Mouse (Mus musculus) forebrain, embryonic 13.5 days (tissue): ENCODE measurements around the gene Slc37a2. TPM values are rescaled to one million over a fixed set of nuclear protein-coding genes. Genes with fewer than 3 reads are reported as not detected.
"Not testable (repeated sequence)": the region's sequence is repeated elsewhere in the genome, so short reads cannot be mapped to it uniquely, and the experiment has no call there.

ENCODE experiments used
- ATAC-seq: fragments of 200-750 bp; cut with Nextera tagmentation; 2 replicates; pipeline ENCODE4 v1.8.0; 2017
- H3K27ac ChIP-seq: fragments of 300-500 bp; sonication (generic); 2 replicates; pipeline ENCODE4 v1.5.1; 2015; ENCODE audit warnings: inconsistent platforms, mild to moderate bottlenecking, moderate library complexity
- H3K27me3 ChIP-seq: fragments of 300-500 bp; sonication (generic); 2 replicates; pipeline ENCODE4 v1.6.1; 2015; ENCODE audit warnings: mild to moderate bottlenecking, inconsistent platforms
- H3K36me3 ChIP-seq: fragments of 300-500 bp; sonication (generic); 2 replicates; pipeline ENCODE4 v1.6.1; 2015; ENCODE audit warnings: mild to moderate bottlenecking, inconsistent platforms; ENCODE audit not compliant: poor library complexity, severe bottlenecking
- H3K4me1 ChIP-seq: fragments of 300-500 bp; sonication (generic); 2 replicates; pipeline ENCODE4 v1.6.1; 2015; ENCODE audit warnings: inconsistent platforms
- H3K4me2 ChIP-seq: fragments of 300-500 bp; sonication (generic); 2 replicates; pipeline ENCODE4 v1.6.1; 2015; ENCODE audit warnings: inconsistent platforms, mild to moderate bottlenecking, moderate library complexity
- H3K4me3 ChIP-seq: fragments of 300-500 bp; sonication (generic); 2 replicates; pipeline ENCODE4 v1.5.1; 2015; ENCODE audit warnings: mild to moderate bottlenecking, inconsistent platforms
- H3K9ac ChIP-seq: fragments of 300-500 bp; sonication (generic); 2 replicates; pipeline ENCODE4 v1.6.1; 2015; ENCODE audit warnings: mild to moderate bottlenecking, inconsistent platforms
- H3K9me3 ChIP-seq: fragments of 300-500 bp; sonication (generic); replicated peaks from 2 replicates; pipeline ENCODE4 v1.6.1; 2016; ENCODE audit warnings: inconsistent platforms
- WGBS: fragments of 180-500 bp; shearing (Covaris S2); methylation state at CpG from one replicate; pipeline ENCODE4 v1.1.7; 2015; 5-methylcytosine and 5-hydroxymethylcytosine counted together
- polyA plus RNA-seq: library from polyadenylated mRNA; unstranded; fragments of >200 nt; fragmentation: Nextera tagmentation; extraction: Ambion mirVana; gene quantifications from 2 replicates; pipeline ENCODE4 v1.2.1, GENCODE M21; 2015

Gene Slc37a2
- polyA plus RNA-seq: 0.99 and 1.2 TPM in 2 replicates

- peak; percentile 94 for ATAC-seq
- Histone ChIP-seq H3K4me3 (peak within 1 kb of the TSS; percentile 37), H3K9me3 (no peaks in the 10 kb centered on the region), H3K4me1 (peaks cover 13% of the 10 kb centered on the region), H3K9ac (peak within 1 kb of the TSS; percentile 61), H3K36me3 (no peaks in the 10 kb centered on the region), H3K4me2 (peak within 1 kb of the TSS; percentile 75), H3K27ac (no peak within 1 kb of the TSS), H3K27me3 (no peaks in the 10 kb centered on the region)
- WGBS: 3% methylated on average over 38 of the region's 38 CpGs
Measured at GRCm38 (mm10) chr9:37255149-37255888, at the start of gene Slc37a2. TSS of gene Slc37a2 (minus strand) at chr9:37255738.

- ATAC-seq: no peak
- Histone ChIP-seq H3K4me2 (no peak overlapping the region), H3K27me3 (no peaks in the 10 kb centered on the region), H3K36me3 (no peaks in the 10 kb centered on the region), H3K4me3 (no peak overlapping the region), H3K9me3 (no peaks in the 10 kb centered on the region), H3K4me1 (no peaks in the 10 kb centered on the region), H3K27ac (no peak overlapping the region), H3K9ac (no peak overlapping the region)
- WGBS: 87% methylated on average over 1 of the region's 1 CpGs
Measured at GRCm38 (mm10) chr9:37301720-37302119, 46.2 kb upstream of the Slc37a2 start.

GRCm38 (mm10) chr9:37300501-37300900, 45.0 kb upstream of the Slc37a2 start:
- not testable (repeated sequence) for H3K4me1 ChIP-seq, H3K27ac ChIP-seq, H3K9ac ChIP-seq, H3K9me3 ChIP-seq, H3K36me3 ChIP-seq, H3K27me3 ChIP-seq, H3K4me3 ChIP-seq, ATAC-seq, H3K4me2 ChIP-seq
- WGBS: 77% methylated on average over 1 of the region's 1 CpGs

- Histone ChIP-seq H3K36me3 (no peaks in the 10 kb centered on the region), H3K27me3 (no peaks in the 10 kb centered on the region), H3K9me3 (no peaks in the 10 kb centered on the region), H3K4me2 (no peak overlapping the region), H3K4me3 (no peak overlapping the region), H3K9ac (no peak overlapping the region), H3K27ac (no peak overlapping the region), H3K4me1 (no peaks in the 10 kb centered on the region)
- ATAC-seq: no peak
Measured at GRCm38 (mm10) chr9:37295586-37295985, 40.0 kb upstream of the Slc37a2 start.

GRCm38 (mm10) chr9:37266622-37267021, 11.1 kb upstream of the Slc37a2 start:
- H3K36me3 ChIP-seq: no peaks in the 10 kb centered on the region
- H3K9ac ChIP-seq: no peak overlapping the region
- no peak overlapping the region for H3K4me2 ChIP-seq
- no peaks in the 10 kb centered on the region for H3K27me3 ChIP-seq
- no peaks in the 10 kb centered on the region for H3K4me1 ChIP-seq
- no peak overlapping the region for H3K4me3 ChIP-seq
- no peak for ATAC-seq
- no peaks in the 10 kb centered on the region for H3K9me3 ChIP-seq
- H3K27ac ChIP-seq: no peak overlapping the region
- 96% methylated on average over 2 of the region's 2 CpGs for WGBS

- Histone ChIP-seq H3K27ac (no peak overlapping the region), H3K9me3 (no peaks in the 10 kb centered on the region), H3K4me3 (peak overlapping the region; percentile 37), H3K4me1 (peaks cover 13% of the 10 kb centered on the region), H3K4me2 (peak overlapping the region; percentile 75), H3K27me3 (no peaks in the 10 kb centered on the region), H3K9ac (no peak overlapping the region), H3K36me3 (no peaks in the 10 kb centered on the region)
- ATAC-seq: peak; percentile 57
- 38% methylated on average over 7 of the region's 7 CpGs for WGBS
Measured at GRCm38 (mm10) chr9:37255889-37256225, 319 bp upstream of the Slc37a2 start.

- ATAC-seq: no peak; the same call in 1 of the 2 replicates
- peak overlapping the region; percentile 75 for H3K4me2 ChIP-seq
- 22% methylated on average over 6 of the region's 6 CpGs for WGBS
- H3K27me3 ChIP-seq: no peaks in the 10 kb centered on the region
- no peaks in the 10 kb centered on the region for H3K36me3 ChIP-seq
- H3K9ac ChIP-seq: no peak overlapping the region
- peak overlapping the region; percentile 37 for H3K4me3 ChIP-seq
- no peak overlapping the region for H3K27ac ChIP-seq
- no peaks in the 10 kb centered on the region for H3K9me3 ChIP-seq
- H3K4me1 ChIP-seq: peaks cover 13% of the 10 kb centered on the region
Measured at GRCm38 (mm10) chr9:37254531-37255110, 917 bp downstream of the Slc37a2 start.

GRCm38 (mm10) chr9:37250631-37251030, 4.9 kb downstream of the Slc37a2 start:
- Histone ChIP-seq H3K9me3 (no peaks in the 10 kb centered on the region), H3K4me2 (no peak overlapping the region), H3K27me3 (no peaks in the 10 kb centered on the region), H3K4me1 (peaks cover 29% of the 10 kb centered on the region), H3K27ac (no peak overlapping the region), H3K9ac (no peak overlapping the region), H3K4me3 (no peak overlapping the region), H3K36me3 (no peaks in the 10 kb centered on the region)
- WGBS: 88% methylated on average over 6 of the region's 6 CpGs
- ATAC-seq: no peak

- H3K9ac ChIP-seq: no peak overlapping the region
- H3K4me3 ChIP-seq: no peak overlapping the region
- no peaks in the 10 kb centered on the region for H3K36me3 ChIP-seq
- no peaks in the 10 kb centered on the region for H3K27me3 ChIP-seq
- H3K27ac ChIP-seq: no peak overlapping the region
- no peak overlapping the region for H3K4me2 ChIP-seq
- H3K4me1 ChIP-seq: peaks cover 23% of the 10 kb centered on the region
- no peak for ATAC-seq
- WGBS: 88% methylated on average over 3 of the region's 3 CpGs
- no peaks in the 10 kb centered on the region for H3K9me3 ChIP-seq
Measured at GRCm38 (mm10) chr9:37249976-37250375, 5.6 kb downstream of the Slc37a2 start.

- Histone ChIP-seq H3K27ac (peak overlapping the region; percentile 48; the same call in 1 of the 2 replicates), H3K9me3 (no peaks in the 10 kb centered on the region), H3K9ac (no peak overlapping the region), H3K4me3 (no peak overlapping the region), H3K27me3 (no peaks in the 10 kb centered on the region), H3K4me1 (peaks cover 18% of the 10 kb centered on the region), H3K36me3 (no peaks in the 10 kb centered on the region), H3K4me2 (no peak overlapping the region)
- 40% methylated on average over 3 of the region's 3 CpGs for WGBS
- ATAC-seq: peak; percentile 84
Measured at GRCm38 (mm10) chr9:37248381-37248906, 7.1 kb downstream of the Slc37a2 start.

- Histone ChIP-seq H3K9ac (no peak overlapping the region), H3K27me3 (no peaks in the 10 kb centered on the region), H3K4me2 (no peak overlapping the region), H3K4me3 (no peak overlapping the region), H3K36me3 (no peaks in the 10 kb centered on the region), H3K27ac (no peak overlapping the region), H3K9me3 (no peaks in the 10 kb centered on the region), H3K4me1 (peaks cover 18% of the 10 kb centered on the region)
- ATAC-seq: no peak
Measured at GRCm38 (mm10) chr9:37247429-37247828, 8.1 kb downstream of the Slc37a2 start.

GRCm38 (mm10) chr9:37245810-37246209, 9.7 kb downstream of the Slc37a2 start:
- H3K4me3 ChIP-seq: no peak overlapping the region
- no peaks in the 10 kb centered on the region for H3K27me3 ChIP-seq
- H3K4me1 ChIP-seq: peaks cover 18% of the 10 kb centered on the region
- 95% methylated on average over 1 of the region's 1 CpGs for WGBS
- H3K36me3 ChIP-seq: no peaks in the 10 kb centered on the region
- no peak overlapping the region for H3K27ac ChIP-seq
- H3K4me2 ChIP-seq: no peak overlapping the region
- no peak for ATAC-seq
- H3K9me3 ChIP-seq: no peaks in the 10 kb centered on the region
- H3K9ac ChIP-seq: no peak overlapping the region
